Mouse (Mus musculus) midbrain, embryonic 12.5 days (tissue): Measurements from ENCODE around the gene Clasp2. TPM values are rescaled to one million over a fixed set of nuclear protein-coding genes. Genes with fewer than 3 reads are reported as not detected.

Source experiments
- ATAC-seq: fragments of 200-750 bp; cut with Nextera tagmentation; 2 replicates; pipeline ENCODE4 v1.8.0; 2017; ENCODE audit warnings: low read depth, moderate TSS enrichment, moderate library complexity; ENCODE audit not compliant: low FRiP score
- H3K27ac ChIP-seq: fragments of 300-500 bp; sonication (generic); replicated peaks from 2 replicates; pipeline ENCODE4 v1.5.1; 2016; ENCODE audit warnings: mild to moderate bottlenecking
- H3K27me3 ChIP-seq: fragments of 300-500 bp; sonication (generic); 2 replicates; pipeline ENCODE4 v1.6.1; 2016; ENCODE audit warnings: mild to moderate bottlenecking
- H3K36me3 ChIP-seq: fragments of 300-500 bp; sonication (generic); 2 replicates; pipeline ENCODE4 v1.6.1; 2016
- H3K4me1 ChIP-seq: fragments of 300-500 bp; sonication (generic); 2 replicates; pipeline ENCODE4 v1.6.1; 2016
- H3K4me2 ChIP-seq: fragments of 300-500 bp; sonication (generic); replicated peaks from 2 replicates; pipeline ENCODE4 v1.6.1; 2016; ENCODE audit warnings: mild to moderate bottlenecking, moderate library complexity
- H3K4me3 ChIP-seq: fragments of 300-500 bp; sonication (generic); 2 replicates; pipeline ENCODE4 v1.5.1; 2016; ENCODE audit warnings: mild to moderate bottlenecking
- H3K9ac ChIP-seq: fragments of 300-500 bp; sonication (generic); replicated peaks from 2 replicates; pipeline ENCODE4 v1.6.1; 2016; ENCODE audit warnings: mild to moderate bottlenecking, moderate library complexity
- H3K9me3 ChIP-seq: fragments of 300-500 bp; sonication (generic); 2 replicates; pipeline ENCODE4 v1.6.1; 2016; ENCODE audit warnings: mild to moderate bottlenecking
- WGBS: fragments of 180-500 bp; shearing (Covaris S2); methylation state at CpG from one replicate; pipeline ENCODE4 v1.1.7; 2016; 5-methylcytosine and 5-hydroxymethylcytosine counted together
- polyA plus RNA-seq: library from polyadenylated mRNA; unstranded; fragments of >200 nt; fragmentation: Nextera tagmentation; extraction: Ambion mirVana; gene quantifications from 2 replicates; pipeline ENCODE4 v1.2.1, GENCODE M21; 2016

Clasp2 gene
- polyA plus RNA-seq, 1 experiment from 2014 or later: 78.8 TPM

GRCm38 (mm10) chr9:113943372-113943771 is 202.1 kb downstream of the Clasp2 start:
- Histone ChIP-seq H3K4me3 (no peak overlapping the region), H3K27ac (no peak overlapping the region), H3K4me2 (no peak overlapping the region), H3K9ac (no peak overlapping the region), H3K4me1 (0 out of 2 replicates have a peak, but pooled peaks cover 5% of the 10 kb centered on the region), H3K36me3 (peaks cover 34% of the 10 kb centered on the region), H3K9me3 (no peaks in the 10 kb centered on the region), H3K27me3 (no peaks in the 10 kb centered on the region)
- 100% methylated on average over 1 of the region's 1 CpGs for WGBS
- no peak for ATAC-seq

- WGBS: 89% methylated on average over 1 of the region's 1 CpGs
- Histone ChIP-seq H3K9me3 (no peaks in the 10 kb centered on the region), H3K27ac (no peak overlapping the region), H3K4me3 (no peak overlapping the region), H3K4me2 (no peak overlapping the region), H3K9ac (no peak overlapping the region), H3K36me3 (peaks cover 39% of the 10 kb centered on the region), H3K4me1 (no peaks in the 10 kb centered on the region), H3K27me3 (no peaks in the 10 kb centered on the region)
- no peak for ATAC-seq
Measured at GRCm38 (mm10) chr9:113947216-113947615, 205.9 kb downstream of the Clasp2 start.

- no peak overlapping the region for H3K9ac ChIP-seq
- ATAC-seq: no peak
- H3K36me3 ChIP-seq: peaks cover 64% of the 10 kb centered on the region
- no peak overlapping the region for H3K4me2 ChIP-seq
- H3K27me3 ChIP-seq: no peaks in the 10 kb centered on the region
- H3K4me1 ChIP-seq: no peaks in the 10 kb centered on the region
- H3K9me3 ChIP-seq: no peaks in the 10 kb centered on the region
- 94% methylated on average over 4 of the region's 4 CpGs for WGBS
- H3K27ac ChIP-seq: no peak overlapping the region
- no peak overlapping the region for H3K4me3 ChIP-seq
Measured at GRCm38 (mm10) chr9:113957777-113958176, 216.5 kb downstream of the Clasp2 start.

GRCm38 (mm10) chr9:113963718-113964117 is 222.4 kb downstream of the Clasp2 start:
- Histone ChIP-seq H3K4me3 (no peak overlapping the region), H3K4me2 (no peak overlapping the region), H3K9me3 (no peaks in the 10 kb centered on the region), H3K27ac (no peak overlapping the region), H3K36me3 (peaks cover 88% of the 10 kb centered on the region), H3K27me3 (no peaks in the 10 kb centered on the region), H3K9ac (no peak overlapping the region), H3K4me1 (no peaks in the 10 kb centered on the region)
- no peak for ATAC-seq

- no peak overlapping the region for H3K27ac ChIP-seq
- peaks cover 88% of the 10 kb centered on the region for H3K36me3 ChIP-seq
- H3K9ac ChIP-seq: no peak overlapping the region
- no peaks in the 10 kb centered on the region for H3K27me3 ChIP-seq
- no peak overlapping the region for H3K4me3 ChIP-seq
- ATAC-seq: no peak
- WGBS: over 99% methylated on average over 8 of the region's 8 CpGs
- H3K4me2 ChIP-seq: no peak overlapping the region
- H3K9me3 ChIP-seq: no peaks in the 10 kb centered on the region
- no peaks in the 10 kb centered on the region for H3K4me1 ChIP-seq
Measured at GRCm38 (mm10) chr9:113964415-113964814, 223.1 kb downstream of the Clasp2 start.

- Histone ChIP-seq H3K9me3 (no peaks in the 10 kb centered on the region), H3K4me1 (no peaks in the 10 kb centered on the region), H3K27ac (no peak overlapping the region; the same call in 1 of the 2 replicates), H3K36me3 (peaks cover 88% of the 10 kb centered on the region), H3K27me3 (no peaks in the 10 kb centered on the region), H3K9ac (no peak overlapping the region), H3K4me3 (no peak overlapping the region), H3K4me2 (no peak overlapping the region)
- no peak for ATAC-seq
- 94% methylated on average over 4 of the region's 4 CpGs for WGBS
Measured at GRCm38 (mm10) chr9:113966838-113967237, 225.6 kb downstream of the Clasp2 start.

- Histone ChIP-seq H3K9ac (no peak overlapping the region), H3K27me3 (no peaks in the 10 kb centered on the region), H3K27ac (no peak overlapping the region), H3K9me3 (no peaks in the 10 kb centered on the region), H3K36me3 (peaks cover 81% of the 10 kb centered on the region), H3K4me1 (no peaks in the 10 kb centered on the region), H3K4me3 (no peak overlapping the region), H3K4me2 (no peak overlapping the region)
- 91% methylated on average over 7 of the region's 7 CpGs for WGBS
- no peak for ATAC-seq
Measured at GRCm38 (mm10) chr9:113968967-113969366, 227.7 kb downstream of the Clasp2 start.

Other genes with a start within 250 kb of the Clasp2 start
- 55.1 and 57.9 TPM in 2 replicates for gene Pdcd6ip, start 33.2 kb upstream of the Clasp2 start, polyA plus RNA-seq
- 47.5 and 50.7 TPM in 2 replicates for gene Ubp1, start 189.5 kb downstream of the Clasp2 start, polyA plus RNA-seq